Mouse (Mus musculus) C2C12 (cell line): Measurements from ENCODE around the gene Hc.

ENCODE experiments used
- CEBPB ChIP-seq: IDR thresholded peaks from one replicate; pipeline ENCODE4 v1.6.1; 2011; ENCODE audit warnings: low read depth, mild to moderate bottlenecking, control low read depth, moderate library complexity
- CTCF ChIP-seq: IDR thresholded peaks from one replicate; pipeline ENCODE4 v1.5.1; 2011; ENCODE audit not compliant: control insufficient read depth, insufficient read depth, insufficient read length
- MAX ChIP-seq: IDR thresholded peaks from one replicate; pipeline ENCODE4 v1.6.1; 2011; ENCODE audit warnings: mild to moderate bottlenecking, control low read depth
- MYOG ChIP-seq: IDR thresholded peaks from one replicate; pipeline ENCODE4 v1.6.1; 2011; ENCODE audit not compliant: control insufficient read depth, insufficient read length; ENCODE audit errors: extremely low read depth

DNA sequence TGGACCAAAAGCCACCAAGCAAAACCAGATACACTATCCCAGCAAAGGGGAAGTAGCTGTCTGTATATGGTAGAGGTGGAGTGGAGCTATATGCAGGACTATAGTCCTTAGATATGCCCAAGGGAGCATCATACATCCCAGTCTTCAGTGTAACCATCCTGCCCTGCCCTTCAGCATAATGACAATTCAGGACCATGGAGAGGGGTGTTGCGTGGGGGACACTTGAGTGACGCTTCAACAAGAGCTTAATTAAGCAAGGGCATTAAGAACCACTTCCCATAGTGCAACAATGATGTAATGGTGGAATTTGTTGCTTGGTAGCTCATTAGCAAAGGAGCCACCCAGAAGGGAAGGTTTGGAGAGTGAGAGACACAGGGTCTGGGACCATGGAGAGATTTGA, 112.6 kb downstream of the Hc start:
- TF ChIP-seq CTCF = no peak
- no peak for TF ChIP-seq CEBPB
- no peak for TF ChIP-seq MAX
- no peak for TF ChIP-seq MYOG
